Mouse (Mus musculus) left cerebral cortex, adult 18-20 months (tissue): Measurements from ENCODE around the gene Cep85l. TPM values are rescaled to one million over a fixed set of nuclear protein-coding genes. Genes with fewer than 3 reads are reported as not detected.

Source experiments
- DNase-seq, 2 experiments: peaks; one replicate each; pipeline ENCODE4 v3.0.0; 2021 to 2022; ENCODE audit warnings: low spot score in 2 of 2, mixed read lengths in 1 of 2
- total RNA-seq, 2 experiments: library from RNA; stranded (reverse); gene quantifications; 2 replicates each; pipeline ENCODE4 v1.2.3; 2021

Gene Cep85l
- total RNA-seq, 2 experiments from 2014 or later, result 20.1 to 22.1 TPM

DNA sequence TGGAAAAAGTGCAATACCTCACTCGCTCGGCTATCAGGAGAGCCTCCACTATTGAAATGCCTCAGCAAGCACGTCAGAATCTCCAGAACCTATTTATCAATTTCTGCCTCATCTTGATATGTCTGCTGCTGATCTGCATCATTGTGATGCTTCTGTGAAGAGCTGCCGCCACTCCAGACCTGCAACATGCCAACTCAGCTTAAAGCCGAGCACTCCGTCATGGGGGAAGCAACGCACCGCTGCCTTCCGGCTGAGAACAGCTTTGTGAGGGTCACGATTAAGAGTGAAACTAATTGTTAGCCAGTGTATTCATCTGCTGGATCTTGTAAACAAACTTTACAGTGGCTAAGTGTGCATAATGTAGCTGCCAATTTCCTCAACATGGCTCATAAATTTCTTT, 35.9 kb downstream of the Cep85l start:
- DNase-seq, result no peak

DNA sequence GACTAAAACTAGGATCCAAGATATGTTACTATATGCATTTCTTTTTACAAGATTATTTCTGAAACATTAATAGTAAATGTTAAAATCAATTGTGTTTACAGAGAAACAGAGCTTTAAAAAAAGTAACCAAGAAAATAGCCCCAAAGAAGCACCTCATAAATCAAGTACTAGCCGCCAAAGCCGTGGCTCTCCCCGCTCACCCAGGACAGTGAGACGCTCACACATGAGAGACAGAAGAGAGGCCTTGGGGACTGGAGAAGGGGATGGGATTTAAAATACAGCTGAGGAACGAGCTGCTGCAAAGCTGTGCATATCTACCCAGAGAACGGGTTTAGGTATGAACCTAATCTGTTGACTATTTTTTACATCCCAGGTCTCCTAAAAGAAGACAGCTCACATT, 36.4 kb downstream of the Cep85l start:
- DNase-seq, result no peak

DNA sequence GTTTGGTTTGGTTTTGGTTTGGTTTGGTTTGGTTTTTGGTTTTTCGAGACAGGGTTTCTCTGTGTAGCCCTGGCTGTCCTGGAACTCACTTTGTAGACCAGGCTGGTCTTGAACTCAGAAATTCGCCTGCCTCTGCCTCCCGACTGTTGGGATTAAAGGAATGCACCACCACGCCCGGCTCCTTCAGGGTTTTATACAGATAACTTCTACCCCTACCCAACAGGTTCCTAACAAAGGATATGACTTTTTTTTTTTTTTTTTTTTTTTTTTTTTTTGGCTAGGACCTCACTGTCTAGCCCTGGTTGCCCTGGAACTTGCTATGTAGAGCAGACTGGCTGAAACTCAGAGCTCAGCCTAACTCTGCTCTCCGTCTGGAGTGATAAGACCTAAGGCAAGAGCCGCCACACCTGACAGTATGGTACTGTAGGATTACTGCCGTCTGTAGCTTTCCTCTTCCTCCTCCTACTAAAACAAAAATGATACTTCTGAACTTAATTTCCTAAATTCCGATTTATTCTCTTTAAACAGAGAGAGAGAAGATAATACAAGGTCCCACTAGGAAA, 37.5 kb downstream of the Cep85l start:
- no peak for DNase-seq

DNA sequence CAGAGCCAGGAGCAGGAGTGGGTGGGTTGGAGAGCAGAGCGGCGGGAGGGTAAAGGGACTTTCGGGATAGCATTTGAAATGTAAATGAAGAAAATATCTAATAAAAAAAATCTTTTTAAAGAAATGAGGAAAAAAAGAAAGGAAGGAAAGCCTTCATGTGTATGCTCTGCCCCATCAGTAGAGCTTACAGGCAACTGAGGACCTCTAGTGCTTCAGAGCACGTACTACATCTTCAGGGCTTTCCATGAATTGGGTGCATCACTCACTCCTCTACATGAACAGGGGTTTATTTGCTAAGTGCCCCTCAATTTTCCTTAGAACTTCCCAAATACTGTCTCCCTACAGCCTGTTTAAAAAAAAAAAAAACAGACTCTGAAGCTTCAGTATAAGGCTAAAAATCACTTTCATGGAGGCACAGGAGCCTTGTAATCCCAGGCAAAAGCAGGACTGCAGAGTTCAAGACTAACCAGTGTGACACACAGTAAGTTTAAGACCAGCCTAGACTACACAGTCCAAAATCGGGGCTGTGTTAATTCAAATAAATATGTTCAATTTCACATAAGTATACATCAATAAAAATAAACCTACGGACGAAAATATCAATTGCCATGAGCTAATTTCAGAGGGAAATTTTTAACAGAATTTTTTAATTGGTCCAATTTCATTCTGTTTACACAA, 38.3 kb downstream of the Cep85l start:
- no peak for DNase-seq

DNA sequence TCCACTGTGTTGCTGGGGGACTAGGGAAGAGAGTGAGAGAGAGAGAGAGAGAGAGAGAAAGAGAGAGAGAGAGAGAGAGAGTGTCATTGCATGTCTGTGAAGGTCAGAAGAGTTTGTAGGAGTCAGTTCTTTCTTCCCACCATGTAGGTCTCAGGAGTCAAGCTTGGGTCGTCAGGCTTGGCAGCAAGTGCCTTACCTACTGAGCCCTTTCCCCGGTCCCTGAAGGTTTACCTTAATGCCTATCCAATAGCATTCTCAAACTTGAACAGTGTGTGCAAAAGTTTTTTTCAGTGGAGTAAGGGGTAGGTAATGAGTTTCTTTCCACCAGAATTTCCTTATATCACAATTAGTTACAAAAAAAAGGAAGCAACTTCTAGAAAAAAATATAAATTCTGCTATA, 40.7 kb downstream of the Cep85l start:
- DNase-seq, result no peak

DNA sequence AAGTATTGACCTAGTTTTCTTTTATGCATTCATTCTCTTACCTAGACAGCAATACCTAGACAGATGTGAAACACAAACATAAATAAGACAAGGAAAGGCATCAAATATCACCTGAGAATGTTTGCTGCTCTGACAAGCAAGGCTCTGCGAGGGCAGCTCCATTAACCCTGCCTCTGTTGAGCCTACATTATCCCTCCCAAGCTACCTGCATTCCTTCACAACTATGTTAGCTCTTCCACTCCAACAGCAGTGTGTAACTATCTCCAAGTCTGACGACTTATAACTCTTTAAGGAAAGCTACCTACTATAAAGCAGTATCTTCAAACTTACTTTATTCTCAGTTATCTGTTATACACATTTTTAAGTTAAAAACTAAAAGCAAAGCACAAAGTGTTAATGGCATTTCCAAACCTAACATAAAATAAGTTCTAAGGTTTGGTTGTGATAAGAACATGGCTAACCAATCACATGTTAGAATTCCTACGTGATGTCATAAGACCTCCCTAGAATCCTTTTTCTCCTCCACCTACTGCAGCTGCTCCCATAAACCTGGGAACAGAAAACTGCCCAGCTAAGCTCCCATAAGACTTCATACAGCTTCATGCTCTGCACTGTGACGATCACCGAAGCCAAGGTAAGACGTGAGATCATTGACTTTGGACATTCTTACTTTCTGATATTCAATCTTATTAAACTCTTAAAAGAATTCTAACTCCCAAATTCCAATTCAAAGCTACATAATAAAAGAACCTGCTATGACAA, 42.4 kb downstream of the Cep85l start, which contains the start of gene Pln:
Gene Pln, plus strand, starts transcription at position 506 of the 762 bp plus-strand sequence.
- DNase-seq, result no peak

DNA sequence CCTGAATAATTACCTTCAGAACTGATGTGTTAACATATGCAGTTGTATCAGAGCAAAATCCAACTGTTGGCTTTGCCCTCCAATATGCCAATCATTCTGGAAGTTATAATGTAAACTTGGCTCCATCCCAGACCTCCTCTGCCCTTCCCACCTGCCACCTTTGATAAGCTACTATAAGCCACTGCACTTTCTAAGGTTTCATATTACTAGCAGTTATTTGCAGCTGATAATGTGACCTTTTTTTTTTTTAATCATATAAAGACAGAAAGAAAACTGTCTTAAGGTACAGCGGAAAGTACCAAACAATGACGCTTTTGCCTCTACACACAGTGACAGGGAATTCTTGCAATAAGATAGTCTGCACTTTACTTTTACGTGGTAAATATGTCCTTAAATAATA, 43.8 kb downstream of the Cep85l start:
- no peak for DNase-seq

DNA sequence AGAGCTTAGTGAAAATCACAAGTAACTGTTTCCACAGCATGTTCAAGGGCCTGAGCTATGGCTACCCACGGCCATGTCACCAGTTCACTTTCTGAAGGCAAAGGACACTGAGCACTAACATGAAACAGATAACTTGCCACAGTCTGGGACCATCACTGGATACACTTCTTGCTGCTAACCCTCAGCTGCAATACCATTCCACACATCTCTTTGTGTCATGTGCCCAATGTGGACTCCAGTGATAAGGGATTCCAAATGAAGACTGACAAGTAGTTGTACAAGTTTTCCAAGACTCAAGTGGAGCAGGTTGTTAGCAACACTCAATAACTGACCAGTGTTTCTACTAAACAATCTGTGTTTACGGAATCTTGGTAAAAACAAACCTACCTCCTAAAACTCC, 44.5 kb downstream of the Cep85l start:
- DNase-seq, result no peak

DNA sequence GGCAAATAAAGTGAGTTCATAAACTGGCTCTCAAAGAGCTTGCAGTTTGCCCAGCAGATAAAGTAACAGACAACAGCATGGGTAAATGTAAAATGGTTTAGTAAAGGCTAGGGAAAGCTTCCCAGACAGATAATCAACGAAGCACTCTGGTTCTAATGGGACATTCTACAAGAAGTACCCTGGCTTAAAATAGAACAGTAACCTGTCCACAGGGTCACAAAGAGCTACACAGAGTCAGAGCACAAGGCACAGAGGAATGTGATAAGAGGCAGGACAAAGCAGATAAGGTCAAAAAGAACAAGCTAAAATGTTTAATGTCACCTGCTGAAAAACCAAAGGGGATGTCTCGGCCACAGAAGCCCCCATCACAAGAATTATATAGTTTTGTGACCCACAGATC, 47.0 kb downstream of the Cep85l start:
- no peak for DNase-seq

DNA sequence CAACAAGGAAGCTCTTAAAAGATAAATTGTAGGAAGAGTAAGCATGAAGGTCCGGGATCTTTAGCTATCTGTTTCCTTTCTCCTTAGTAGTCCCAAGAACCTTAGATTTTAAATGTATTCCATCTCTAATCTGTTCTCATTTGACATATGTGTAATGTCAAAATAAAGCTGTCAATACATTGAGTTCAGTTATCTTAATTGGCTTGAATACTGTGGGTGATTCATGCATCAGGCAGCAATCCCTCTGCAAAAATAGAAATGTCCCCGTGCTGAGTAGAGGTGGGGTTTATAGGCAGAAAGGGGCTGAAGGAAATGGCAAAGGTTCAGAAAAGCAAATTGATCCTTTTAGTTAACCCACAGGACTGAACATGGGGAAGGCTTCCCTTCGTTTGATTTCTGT, 50.5 kb downstream of the Cep85l start:
- no peak for DNase-seq

DNA sequence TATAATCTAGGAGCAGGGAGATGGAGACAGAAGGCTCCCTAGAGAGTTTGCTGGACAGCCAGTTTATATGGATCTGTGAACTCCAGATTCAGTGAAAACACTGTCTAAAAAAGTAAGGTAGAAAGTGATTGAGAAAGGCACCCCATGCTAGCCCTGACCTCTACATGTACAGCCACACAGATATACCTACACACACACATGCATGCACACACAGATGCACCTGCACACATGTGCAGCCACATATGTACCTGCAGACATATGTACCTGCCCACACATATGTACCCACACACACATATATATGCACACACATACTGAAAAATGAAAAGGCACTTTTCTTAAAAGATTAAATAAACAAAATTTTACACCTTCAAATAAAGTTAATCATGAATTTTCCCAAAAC, 53.4 kb downstream of the Cep85l start:
- no peak for DNase-seq

DNA sequence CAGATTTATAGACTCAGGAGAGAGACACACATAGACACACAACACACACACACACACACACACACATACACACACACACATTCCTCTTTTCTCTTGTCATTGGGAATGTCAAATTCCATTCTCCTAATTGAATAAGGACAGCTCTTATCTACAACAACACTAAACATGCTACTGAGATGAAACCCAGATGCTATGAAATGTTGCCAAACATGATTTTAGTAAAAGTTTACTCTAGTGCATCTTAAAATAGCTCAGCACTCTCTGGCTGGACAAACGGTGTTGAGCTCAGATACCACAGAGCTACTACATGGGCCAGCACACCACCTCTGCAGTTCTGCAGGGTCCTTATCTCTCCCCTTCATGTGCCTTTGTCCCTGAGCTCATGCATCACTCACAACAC, 55.1 kb downstream of the Cep85l start:
- no peak for DNase-seq

DNA sequence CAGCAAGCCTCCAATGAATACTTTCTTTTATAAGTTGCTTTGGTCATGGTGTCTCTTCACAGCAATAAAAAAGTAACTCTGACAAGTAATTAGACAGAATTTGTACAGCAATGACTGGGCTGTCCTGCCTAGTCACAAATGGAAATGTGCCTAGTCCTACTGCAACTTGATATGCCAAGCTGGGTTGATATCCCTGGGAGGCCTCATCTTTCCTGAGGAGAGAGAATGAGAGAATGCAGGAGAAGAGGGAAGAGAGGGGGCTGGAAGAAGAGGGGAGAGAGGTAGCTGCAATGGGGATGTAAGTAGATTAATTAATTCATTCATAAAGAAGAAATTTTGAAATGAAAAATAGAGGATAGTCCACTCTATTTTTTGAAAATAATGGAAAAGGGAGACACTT, 56.4 kb downstream of the Cep85l start:
- DNase-seq, result no peak

DNA sequence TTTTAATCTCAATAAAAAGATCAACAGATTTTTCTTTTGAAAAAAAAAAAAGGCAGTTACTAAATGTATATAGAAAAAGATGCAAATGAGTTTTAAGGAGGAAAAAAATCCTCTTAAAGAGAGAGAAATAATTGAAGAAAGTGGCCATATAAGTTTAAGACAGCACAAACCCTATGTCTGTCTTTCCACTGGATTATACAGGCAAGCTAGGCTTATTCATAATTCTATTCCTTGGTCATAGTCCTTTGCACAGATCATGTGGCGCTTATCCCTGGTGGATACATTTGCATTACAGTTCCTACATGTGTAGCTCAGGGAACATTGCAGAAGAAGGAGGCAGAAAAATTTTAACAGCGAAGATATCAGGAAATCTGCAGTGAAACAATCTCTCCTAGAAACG, 73.1 kb downstream of the Cep85l start:
- no peak for DNase-seq

DNA sequence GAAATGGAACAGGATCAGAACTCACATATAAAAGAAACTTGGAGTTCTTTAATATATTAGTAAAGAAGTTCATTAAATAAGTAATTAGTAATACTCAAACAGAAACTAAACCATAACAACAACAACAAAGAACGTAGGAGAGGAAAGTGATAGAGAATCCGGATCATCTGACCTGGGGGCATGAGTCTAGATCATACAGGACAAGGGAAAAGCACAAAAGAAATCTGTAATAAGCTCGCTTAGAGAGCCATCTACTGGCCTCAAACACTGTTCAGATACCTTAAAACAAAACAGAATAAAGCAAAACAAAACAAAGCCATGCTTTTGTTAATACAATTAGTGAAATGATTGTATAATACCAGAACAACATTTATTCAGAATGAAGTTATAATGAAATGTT, 73.9 kb downstream of the Cep85l start:
- no peak for DNase-seq

DNA sequence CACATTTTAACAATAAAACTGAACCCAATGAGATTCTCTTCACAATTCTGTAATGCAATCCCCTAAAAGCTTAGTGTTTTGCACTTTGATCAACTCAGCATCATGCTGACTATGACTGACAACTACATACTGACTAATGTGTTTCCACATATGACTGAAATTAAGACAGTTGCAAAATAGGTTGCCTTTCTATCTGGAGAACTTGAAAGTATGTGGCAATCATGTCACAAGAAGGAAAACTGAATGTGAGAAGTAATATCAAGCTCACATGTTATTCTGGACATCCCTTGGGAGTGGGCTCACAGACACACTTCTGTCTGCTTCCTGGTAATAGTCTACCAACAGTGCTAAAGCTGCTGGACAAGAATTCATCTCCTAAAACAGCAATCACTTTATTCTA, 94.6 kb downstream of the Cep85l start:
- DNase-seq, result no peak

DNA sequence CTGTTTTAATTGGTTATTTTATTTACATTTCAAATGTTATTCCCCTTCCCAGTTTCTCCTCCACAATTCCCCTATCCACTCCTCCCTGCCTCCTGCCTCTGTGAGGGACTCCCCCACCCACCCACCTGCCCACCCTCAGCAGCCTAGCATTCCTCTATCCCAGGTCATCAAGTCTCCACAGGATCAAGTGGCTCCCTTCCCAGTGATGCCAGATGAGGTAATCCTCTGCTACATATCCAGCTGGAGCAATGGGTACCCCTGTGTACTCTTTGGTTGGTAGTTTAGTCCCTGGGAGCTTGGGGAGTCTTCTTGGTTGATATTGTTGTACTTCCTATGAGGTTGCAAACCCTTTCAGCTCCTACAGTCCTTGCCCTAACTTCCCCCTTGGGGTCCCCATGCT, 107.5 kb downstream of the Cep85l start:
- DNase-seq, result no peak

DNA sequence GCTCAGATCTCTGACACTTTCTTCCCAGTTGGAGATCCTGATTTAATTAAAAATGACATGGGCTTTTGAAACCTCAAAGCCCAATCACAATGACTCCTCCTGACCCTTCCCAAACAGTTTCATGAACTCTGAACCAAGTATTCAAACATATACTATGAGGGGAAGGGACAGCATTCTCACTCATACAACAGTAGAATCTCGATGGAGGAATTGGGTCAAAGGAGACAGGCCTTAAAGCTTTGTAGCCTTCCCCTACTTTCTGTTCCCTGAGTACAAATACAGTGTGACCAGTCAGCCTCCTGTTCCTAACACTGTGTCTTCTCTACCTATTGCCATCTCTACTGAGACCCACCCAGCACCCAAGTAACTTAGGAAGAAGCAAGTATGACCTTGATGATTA, 117.7 kb downstream of the Cep85l start:
- no peak for DNase-seq

DNA sequence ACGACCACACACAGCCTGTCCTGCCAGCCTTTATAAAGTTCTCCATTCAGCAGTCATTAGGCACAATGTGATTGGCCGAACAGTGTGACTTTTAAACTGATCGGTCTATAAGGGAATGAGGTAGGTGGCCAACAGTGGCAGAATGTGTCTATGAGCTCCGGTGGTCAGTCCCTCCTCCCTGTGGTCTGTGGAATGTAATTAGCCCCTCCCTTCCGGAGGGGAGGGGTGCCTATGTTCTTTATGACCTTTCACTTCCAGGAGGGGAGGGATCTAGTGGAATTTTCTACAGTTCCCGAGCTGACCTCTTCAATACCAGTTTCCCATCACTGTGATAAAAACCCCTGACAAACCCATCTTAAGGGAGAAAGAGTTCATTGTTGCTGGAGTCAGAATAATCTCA, 144.4 kb downstream of the Cep85l start:
- DNase-seq, result no peak

DNA sequence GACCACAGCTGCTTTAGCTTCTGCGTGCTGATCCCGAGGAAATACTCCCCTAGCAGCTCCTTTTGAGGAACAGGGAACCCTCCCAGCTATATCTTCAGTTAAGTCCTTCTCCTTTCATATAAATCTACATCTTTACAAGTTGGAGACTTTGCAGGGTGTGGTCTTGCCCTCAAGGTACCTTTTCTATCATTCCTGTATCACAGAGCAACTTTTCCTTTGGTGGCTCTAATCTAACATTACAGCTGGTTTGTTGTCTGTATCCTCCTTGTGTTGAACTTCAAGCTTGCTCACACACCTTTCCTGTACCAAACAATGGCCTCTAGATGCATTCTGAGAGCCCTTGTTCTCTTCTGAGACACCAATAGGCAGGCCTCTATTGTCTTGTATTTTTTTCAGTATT, 145.1 kb downstream of the Cep85l start:
- DNase-seq, result no peak

DNA sequence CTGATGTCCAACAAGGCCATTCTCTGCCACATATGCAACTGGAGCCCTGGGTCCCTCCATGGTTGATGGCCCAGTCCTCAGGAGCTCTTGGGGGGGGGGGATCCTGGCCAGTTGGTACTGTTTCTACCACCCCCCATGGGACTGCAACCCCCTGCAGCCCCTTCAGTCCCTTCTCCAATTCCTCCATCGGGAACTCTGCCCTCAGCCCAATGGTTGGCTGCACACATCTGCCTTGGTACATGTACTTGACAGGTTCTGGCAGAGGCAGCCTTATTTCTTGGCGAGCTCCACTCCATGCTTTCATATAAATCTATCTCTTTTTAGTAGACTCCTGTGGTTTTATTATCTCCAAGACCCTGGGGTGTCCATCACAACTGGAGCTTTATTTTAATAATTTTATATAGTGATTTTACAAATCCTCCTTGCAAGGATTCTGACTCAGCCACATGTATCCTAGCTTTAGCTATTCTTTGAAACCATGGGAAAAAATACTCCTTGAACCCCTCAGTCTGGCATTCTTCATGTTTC, 145.6 kb downstream of the Cep85l start:
- DNase-seq, result no peak

DNA sequence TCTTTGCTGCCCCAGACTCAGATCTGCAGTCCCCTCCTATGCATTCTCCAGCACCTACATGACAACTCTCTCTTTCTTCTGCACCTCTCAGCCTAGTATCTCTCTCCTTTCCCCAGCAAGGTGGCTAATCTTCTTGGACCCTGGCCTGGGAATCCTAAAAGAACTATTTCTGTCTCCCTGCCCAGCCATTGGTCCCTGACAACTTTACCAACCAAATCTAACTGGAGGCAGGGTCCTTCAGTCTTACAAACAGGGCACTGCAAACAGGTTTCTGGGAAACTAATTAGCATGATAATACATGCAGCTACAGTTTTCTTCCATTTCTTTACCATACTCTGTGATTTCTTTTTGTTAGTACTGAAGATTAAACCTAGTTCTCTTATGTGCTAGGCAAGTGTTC, 148.9 kb downstream of the Cep85l start:
- DNase-seq, result no peak
